Mouse (Mus musculus) adrenal gland, postnatal 4 days (tissue): ENCODE measurements around the gene Psmd3. TPM values are rescaled to one million over a fixed set of nuclear protein-coding genes. Genes with fewer than 3 reads are reported as not detected.
"Not testable (repeated sequence)": the region's sequence is repeated elsewhere in the genome, so short reads cannot be mapped to it uniquely, and the experiment has no call there.

ENCODE experiments used
- DNase-seq, 2 experiments: peaks; one replicate each; pipeline ENCODE4 v3.0.0; 2021 to 2022; ENCODE audit warnings: low spot score in 2 of 2, mixed read lengths in 2 of 2
- total RNA-seq, 2 experiments: library from RNA; stranded (reverse); gene quantifications; 2 replicates each; pipeline ENCODE4 v1.2.3; 2021

Psmd3 gene
- total RNA-seq, 2 experiments from 2014 or later = 137 to 147 TPM

GRCm38 (mm10) chr11:98713703-98714102 lies 31.3 kb downstream of the Psmd3 start:
- DNase-seq = no peak

- no peak for DNase-seq
Observed at GRCm38 (mm10) chr11:98715946-98716345, 33.6 kb downstream of the Psmd3 start.

- DNase-seq = peak; percentile 60 to 66
Observed at GRCm38 (mm10) chr11:98717904-98718303, 35.5 kb downstream of the Psmd3 start.

GRCm38 (mm10) chr11:98720756-98721155 lies 38.4 kb downstream of the Psmd3 start:
- no peak for DNase-seq

GRCm38 (mm10) chr11:98721458-98722226 lies 39.3 kb downstream of the Psmd3 start:
- DNase-seq = no peak

GRCm38 (mm10) chr11:98723098-98723497 lies 40.7 kb downstream of the Psmd3 start:
- no peak for DNase-seq

GRCm38 (mm10) chr11:98725926-98726506 lies 43.7 kb downstream of the Psmd3 start:
- DNase-seq = no peak

- peak; percentile 60 to 67 for DNase-seq
Observed at GRCm38 (mm10) chr11:98729119-98729588, 46.8 kb downstream of the Psmd3 start, which contains the start of gene Med24. TSS of gene Med24 (minus strand) at chr11:98729435.

GRCm38 (mm10) chr11:98730727-98731126 lies 48.4 kb downstream of the Psmd3 start:
- DNase-seq = no peak

- no peak for DNase-seq
Observed at GRCm38 (mm10) chr11:98731134-98731533, 48.8 kb downstream of the Psmd3 start.

GRCm38 (mm10) chr11:98734020-98734419 lies 51.7 kb downstream of the Psmd3 start:
- DNase-seq = no peak

- DNase-seq = no peak
Observed at GRCm38 (mm10) chr11:98735111-98735510, 52.8 kb downstream of the Psmd3 start.

- no peak for DNase-seq
Observed at GRCm38 (mm10) chr11:98736176-98736575, 53.8 kb downstream of the Psmd3 start.

- not testable (repeated sequence) for DNase-seq
Observed at GRCm38 (mm10) chr11:98737220-98737619, 54.9 kb downstream of the Psmd3 start.

- DNase-seq = no peak
Observed at GRCm38 (mm10) chr11:98738428-98738911, 56.1 kb downstream of the Psmd3 start.

- no peak for DNase-seq
Observed at GRCm38 (mm10) chr11:98738925-98739324, 56.6 kb downstream of the Psmd3 start.

GRCm38 (mm10) chr11:98740026-98740392 lies 57.7 kb downstream of the Psmd3 start:
- DNase-seq = no peak

GRCm38 (mm10) chr11:98740393-98741050 lies 58.2 kb downstream of the Psmd3 start, which contains the start of gene Thra:
TSS of gene Thra (plus strand) at chr11:98740638.
- no peak for DNase-seq

GRCm38 (mm10) chr11:98741051-98741620 lies 58.8 kb downstream of the Psmd3 start:
- no peak for DNase-seq

- DNase-seq = peak; percentile 57 to 63
Observed at GRCm38 (mm10) chr11:98741622-98742396, 59.5 kb downstream of the Psmd3 start.
